Mouse (Mus musculus) hindlimb bud, embryonic 11.5 days (tissue): Measurements from ENCODE around the gene Tent5b.

Source experiments
- DNase-seq: peaks from one replicate; pipeline ENCODE4 v3.0.0-alpha.2; 2012; ENCODE audit warnings: low read depth, low spot score; ENCODE audit errors: extremely low spot score

The Tent5b gene

DNA sequence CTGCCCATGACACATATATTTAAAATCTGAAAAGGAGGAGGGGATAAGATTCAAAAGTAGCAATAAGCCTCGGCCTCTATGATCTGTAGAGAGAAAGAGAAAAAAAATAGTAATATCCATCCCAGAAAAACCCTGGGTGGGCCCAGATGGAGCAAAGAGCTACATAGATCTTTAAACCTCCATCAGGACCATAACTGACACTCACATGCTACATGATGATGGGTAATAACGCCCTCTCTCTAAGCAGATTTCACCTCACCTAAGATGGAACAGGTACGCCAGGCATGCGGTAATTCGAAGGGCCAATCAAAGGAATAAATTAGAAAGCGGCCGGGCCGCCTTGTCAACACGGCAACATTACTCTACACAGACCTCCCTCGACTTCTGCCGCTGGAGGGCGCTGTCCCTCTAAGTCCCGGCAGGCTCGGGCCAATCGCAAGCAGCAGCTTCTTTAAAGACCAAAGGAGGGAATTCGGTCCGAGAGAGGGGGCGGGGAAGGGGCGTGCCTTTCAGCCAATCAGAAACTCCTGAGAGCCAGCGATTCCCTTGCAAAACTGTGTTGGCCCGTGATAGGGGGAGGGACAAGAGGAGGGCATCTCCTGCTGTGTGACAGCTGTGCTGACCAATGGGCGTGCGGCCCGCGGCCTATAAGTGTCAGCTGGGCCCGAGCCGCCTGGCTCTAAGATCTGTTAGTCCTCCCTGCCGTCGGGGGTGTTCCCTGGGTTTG is at the start of gene Tent5b:
Gene Tent5b (plus strand): TSS at position 675 of the 727 bp plus-strand sequence.
- DNase-seq = peak; percentile 86

- DNase-seq = no peak
These were observed 48.4 kb upstream of the Tent5b start for GRCm38 (mm10) chr4:133431508-133431907.

DNA sequence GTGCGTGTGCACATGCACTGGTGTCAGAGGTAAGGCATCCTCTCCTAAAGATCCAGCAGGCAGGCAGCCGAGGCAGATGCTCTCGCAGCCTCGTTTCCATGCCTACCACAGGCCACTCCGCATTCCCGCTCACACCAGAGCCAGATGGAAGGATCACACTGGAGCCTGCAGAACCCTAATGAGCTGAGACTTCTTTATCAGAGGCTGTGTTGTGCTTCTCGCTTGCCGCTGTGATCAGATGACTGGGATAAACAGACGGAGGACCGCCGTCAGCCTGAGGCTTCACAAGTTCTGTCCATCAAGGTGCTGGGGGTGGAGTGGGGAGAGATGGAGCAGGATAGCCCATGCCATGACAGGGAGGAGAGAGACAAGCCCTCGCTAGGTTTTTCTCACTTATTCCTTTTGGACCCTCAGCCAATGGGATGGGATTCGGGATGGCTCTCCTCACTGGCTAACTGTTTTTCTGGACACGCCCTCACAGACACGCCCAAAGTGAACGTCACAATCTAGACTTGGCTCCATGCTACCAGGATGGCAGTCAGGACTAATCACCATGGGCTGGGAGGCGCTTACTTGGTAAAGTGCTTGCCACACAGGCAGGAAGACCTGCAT is 47.3 kb upstream of the Tent5b start:
- no peak for DNase-seq

DNA sequence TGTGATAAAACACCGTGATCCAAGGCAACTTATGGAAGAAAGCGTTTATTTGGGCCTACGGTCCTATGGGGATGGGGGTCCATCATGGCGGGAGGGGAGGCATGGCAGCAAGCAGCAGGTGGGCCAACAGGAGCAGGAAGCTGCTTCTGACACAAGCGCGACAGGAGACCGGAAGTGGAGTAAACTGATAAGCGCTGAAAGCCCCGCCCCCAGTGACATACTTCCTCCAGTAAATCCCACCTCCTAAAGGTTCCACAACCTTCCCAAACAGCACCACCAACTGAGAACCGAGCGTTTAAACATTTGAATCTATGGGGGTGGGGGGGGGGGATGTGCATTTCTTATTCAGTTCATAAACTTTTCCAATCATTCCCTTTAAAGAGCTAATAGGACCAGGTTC is 44.0 kb upstream of the Tent5b start:
- no peak for DNase-seq

GRCm38 (mm10) chr4:133439460-133440376 is 40.2 kb upstream of the Tent5b start:
- no peak for DNase-seq

- no peak for DNase-seq
These were observed 39.5 kb upstream of the Tent5b start for GRCm38 (mm10) chr4:133440377-133440795.

DNA sequence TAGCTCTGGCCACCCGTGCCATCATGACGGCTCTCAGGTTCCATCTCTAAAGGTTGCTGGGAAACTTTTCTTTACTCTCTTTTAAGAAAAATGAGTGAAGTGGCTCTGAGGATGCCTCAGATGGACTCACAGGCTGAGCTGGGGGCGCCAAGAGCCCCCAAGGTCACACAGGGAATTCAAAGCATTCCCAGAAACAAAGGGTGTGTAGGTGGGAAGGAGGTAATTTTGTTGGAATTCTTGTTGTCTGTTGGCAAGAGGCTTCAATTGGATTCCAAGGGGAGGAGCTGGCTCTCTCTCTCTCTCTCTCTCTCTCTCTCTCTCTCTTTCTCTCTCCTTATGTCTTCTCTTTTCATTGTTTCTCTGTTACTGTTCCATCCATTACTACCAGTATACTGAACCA is 37.7 kb upstream of the Tent5b start:
- no peak for DNase-seq

DNA sequence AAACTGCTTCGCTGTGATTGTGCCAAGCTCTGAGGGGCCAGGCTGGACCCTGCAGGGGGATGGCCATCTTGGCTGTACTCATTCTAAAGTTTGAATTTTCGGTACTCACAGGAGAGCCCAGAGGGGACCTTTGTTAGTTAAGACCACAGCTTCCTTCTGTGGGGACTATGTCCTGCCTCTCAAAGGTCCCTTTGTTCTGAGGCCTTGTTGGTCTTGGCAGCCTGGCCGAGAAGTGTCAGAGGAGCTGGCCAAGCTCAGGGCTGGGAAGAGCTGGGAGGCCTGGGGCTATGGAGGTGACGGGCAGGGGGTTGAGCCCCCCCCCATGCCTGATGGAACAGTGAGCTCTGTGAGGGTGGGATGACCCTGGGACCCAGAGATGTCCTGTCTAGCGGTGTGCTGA is 36.8 kb upstream of the Tent5b start:
- DNase-seq = no peak

DNA sequence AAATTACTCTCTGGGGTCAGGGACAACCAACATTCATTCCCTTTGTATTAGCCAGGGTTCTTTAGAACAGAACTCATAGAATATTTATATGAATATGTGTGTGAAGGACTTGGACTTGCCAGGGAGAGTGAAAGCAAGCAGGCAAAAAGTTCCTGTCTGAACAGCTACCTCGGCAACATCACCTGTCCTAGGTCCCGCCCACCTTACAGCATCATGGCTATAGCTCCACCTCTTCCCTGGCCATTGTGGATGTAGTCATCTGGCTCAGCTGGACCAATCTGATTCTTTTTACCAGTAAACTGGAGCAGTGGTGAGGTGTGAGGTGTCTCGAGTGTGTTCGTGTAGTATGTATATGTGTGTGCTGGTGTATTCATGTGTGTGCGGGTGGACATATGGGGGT is 34.2 kb upstream of the Tent5b start:
- DNase-seq = no peak

DNA sequence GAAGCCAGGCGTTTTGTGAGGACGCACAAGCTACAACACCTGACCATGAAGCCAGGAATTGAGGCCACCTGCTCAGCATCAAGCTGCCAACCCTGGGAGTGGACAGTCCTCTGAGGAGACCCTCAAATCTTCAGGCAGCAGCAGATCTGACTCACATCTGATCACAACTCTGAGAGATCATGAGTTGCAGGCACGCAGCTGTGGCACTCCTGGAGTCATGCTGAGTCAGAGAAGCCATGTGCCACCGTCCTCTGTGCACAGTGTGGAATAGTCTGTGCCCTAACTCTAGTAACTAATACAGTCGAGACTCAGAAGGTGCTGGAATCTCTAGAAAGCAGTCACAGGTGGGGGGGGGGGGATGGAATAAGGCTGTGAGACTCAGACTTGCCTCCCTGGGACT is 32.6 kb upstream of the Tent5b start:
- DNase-seq = no peak

- DNase-seq = no peak
These were observed 32.0 kb upstream of the Tent5b start for GRCm38 (mm10) chr4:133447967-133448366.

DNA sequence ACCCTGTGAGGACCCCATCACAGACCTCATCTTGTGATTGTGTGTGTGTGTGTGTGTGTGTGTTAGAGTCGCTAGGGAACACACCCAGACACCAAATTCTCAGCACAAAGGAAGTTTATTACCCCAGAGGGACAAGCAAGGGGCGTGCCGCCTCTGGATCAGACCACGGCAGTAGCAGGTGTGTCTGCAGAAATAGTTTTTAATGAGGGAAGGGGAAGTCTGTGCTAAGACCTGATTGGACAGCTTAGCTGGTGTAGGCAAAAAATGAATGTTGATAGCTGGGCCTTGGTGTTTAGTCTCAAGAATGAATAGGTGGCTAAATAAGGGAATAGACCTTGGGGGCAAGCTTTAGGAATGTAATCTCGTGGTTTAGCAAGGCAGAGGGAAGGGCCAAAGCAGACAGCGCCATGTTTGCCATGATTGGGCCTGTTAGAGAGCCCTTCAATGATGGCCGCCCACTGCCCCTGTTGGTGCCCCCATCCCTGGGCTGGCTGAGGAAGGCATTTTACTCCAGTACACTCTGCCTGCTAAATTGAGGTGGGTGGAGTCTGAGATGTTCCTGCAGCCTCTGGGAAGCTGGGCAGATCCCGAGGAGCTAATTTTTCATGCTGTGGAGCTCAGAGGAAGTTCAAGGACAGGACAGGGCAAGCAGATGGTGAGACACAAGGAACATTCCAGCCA is 31.1 kb upstream of the Tent5b start:
- no peak for DNase-seq

- no peak for DNase-seq
These were observed 30.2 kb upstream of the Tent5b start for GRCm38 (mm10) chr4:133449726-133450125.

DNA sequence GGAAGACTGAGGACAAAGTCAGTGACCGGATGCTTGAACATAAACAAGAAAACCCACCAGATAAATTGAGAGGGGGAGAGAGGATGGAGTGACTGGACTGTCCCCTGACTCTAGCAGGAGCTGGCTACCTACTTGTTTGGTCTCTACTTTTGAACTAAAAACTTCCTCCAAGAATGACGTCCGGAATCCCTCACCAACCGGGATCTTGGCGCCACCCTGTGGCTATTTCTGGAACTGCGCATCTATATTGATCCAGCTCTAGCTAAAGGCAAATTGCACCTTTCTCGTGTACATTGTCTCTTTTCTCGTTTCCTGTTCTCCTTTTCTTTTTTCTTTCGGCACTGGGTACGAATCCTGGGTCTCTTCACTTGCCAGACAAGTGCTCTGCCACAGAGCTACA is 28.4 kb upstream of the Tent5b start:
- DNase-seq = no peak

- DNase-seq = no peak
These were observed 27.5 kb upstream of the Tent5b start for GRCm38 (mm10) chr4:133452433-133452832.

DNA sequence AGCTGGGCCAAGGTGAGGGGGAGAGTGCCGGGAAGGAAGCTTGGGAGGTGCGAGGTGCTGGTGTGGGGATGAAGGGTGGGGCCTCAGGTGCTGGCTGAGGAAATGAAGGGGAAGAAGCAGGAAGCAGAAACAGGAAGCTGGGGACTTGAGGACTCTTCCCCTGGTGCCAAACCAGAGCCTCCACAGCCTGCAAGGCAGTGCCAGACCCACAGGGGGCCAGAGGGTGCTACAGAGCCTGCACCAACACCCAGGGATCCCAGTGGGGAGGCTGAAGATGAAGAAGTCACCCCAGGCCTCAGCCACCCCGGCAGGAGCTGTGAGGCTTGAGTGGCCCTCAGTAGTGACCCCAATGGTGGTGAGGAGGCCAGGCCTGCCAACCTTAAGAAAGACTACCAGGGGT is 21.9 kb upstream of the Tent5b start:
- no peak for DNase-seq

GRCm38 (mm10) chr4:133460006-133460405 is 19.9 kb upstream of the Tent5b start:
- DNase-seq = no peak

DNA sequence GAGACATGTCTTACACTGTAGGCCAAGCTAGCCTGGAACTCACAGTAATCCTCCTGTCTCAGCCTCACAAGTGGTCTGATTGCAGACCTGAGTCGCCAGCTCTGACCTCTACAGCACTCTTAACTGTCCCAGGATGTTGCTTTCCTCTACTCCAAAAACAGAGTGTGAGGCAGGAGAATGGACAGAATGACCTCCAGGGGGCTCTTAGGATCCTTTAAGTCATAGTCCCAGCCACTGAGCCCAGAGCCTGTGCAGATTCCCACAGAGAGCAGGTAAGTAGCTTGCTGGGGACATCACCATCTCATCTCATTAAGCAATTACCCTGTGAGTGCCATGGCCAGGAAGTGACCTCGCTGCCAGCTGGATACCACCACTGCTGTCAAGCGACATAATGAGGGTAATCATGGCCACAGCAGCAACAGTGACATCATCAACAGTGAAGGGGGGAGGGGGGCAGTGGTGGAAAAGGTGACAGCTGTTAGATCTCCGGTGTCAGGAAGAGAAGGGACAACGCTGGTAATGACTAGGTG is 19.1 kb upstream of the Tent5b start:
- DNase-seq = no peak

DNA sequence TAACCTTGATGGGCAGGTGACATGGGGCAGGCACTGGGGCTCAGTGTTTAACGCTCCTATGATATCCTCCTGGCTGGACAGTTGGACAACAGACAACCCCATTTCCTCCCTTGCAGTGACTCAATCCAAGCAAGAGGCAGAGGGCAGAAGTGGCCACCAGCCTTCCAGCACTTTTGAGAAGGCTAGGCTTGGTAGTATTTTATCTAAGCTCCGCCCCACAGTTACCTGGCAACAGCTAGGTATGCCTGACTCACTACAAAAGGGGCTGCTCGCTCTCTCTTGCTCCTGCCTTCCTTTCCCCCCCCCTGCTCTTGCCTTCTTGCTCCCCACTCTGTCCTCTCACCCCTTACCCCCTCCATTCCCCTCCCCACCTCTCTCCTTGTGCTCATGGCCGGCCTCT is 18.6 kb upstream of the Tent5b start:
- no peak for DNase-seq

- no peak for DNase-seq
These were observed 16.7 kb upstream of the Tent5b start for GRCm38 (mm10) chr4:133463184-133463583.

- no peak for DNase-seq
These were observed 11.9 kb upstream of the Tent5b start for GRCm38 (mm10) chr4:133468080-133468479.
